Mouse (Mus musculus) 3134 (cell line): Measurements from ENCODE around the gene Arl13b.

Source experiments
- DNase-seq: peaks from one replicate; pipeline ENCODE4 v3.0.0-alpha.2; 2011; ENCODE audit warnings: low spot score; ENCODE audit not compliant: insufficient read length; ENCODE audit errors: extremely low read depth

The Arl13b gene

GRCm38 (mm10) chr16:62846498-62847312 is at the start of gene Arl13b:
TSS of gene Arl13b (minus strand) at chr16:62847040.
- peak; percentile 92 for DNase-seq

DNA sequence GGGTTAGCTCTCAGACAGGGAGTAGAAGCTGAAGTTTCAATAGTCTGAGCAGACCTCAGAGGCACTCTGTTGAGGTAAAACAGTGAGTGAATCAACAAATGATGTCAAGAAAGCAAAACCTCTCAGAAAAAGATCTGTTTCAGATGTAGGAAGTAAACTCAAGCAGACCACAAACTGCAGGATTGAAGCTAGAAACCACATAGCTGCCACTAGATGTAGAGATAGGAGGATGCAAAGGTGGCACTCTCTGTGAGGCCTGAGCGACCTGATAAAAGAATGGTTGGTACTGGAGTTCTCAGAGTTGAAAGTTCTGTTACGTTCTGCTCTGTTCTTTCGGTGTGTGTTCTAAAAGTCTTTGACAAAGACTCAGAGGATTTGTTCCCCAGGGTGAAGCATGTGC is 49.0 kb upstream of the Arl13b start:
- no peak for DNase-seq

DNA sequence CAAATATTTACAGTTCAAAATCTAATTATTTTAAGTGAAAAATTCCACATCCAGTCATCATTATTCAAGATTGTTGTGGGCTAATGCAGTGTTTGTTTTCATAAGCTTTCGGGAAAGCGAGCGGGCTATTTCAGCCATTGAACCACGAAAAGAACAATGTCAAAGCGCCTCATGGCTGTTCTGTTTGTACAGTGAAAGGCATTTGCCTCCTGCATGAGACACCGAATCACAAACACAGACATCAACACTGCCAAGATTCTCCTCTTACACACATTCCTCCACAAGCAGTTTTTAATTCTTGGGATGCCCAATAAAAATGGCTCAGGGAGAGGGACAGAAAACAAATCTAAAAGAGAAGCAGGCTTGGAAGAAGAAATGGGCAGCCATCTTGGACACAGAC is 27.2 kb upstream of the Arl13b start:
- no peak for DNase-seq

GRCm38 (mm10) chr16:62873180-62873579 is 26.3 kb upstream of the Arl13b start:
- DNase-seq = no peak

DNA sequence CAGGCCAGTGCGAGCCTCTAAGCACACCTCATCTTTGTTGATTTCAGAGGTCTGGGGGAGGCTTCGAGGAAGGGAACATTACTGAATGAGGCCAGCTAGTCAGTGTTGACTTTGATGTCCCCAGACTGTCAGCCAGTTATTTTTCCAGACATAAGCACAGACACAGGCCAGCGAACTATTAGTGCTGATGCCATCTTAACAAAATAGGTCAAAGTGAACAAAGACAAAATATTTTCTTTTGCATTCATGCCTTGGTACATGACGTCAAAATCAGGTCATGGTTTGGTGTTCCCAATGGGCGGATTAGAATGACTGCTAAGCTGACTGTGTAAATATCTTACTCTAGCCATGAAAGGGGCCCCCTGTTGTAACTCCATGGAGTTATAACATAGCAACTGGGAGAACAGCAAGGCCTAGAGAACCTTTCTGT is 25.9 kb upstream of the Arl13b start:
- DNase-seq = no peak

- no peak for DNase-seq
Observed at GRCm38 (mm10) chr16:62861455-62861854, 14.6 kb upstream of the Arl13b start.

GRCm38 (mm10) chr16:62860140-62860539 is 13.3 kb upstream of the Arl13b start:
- no peak for DNase-seq

DNA sequence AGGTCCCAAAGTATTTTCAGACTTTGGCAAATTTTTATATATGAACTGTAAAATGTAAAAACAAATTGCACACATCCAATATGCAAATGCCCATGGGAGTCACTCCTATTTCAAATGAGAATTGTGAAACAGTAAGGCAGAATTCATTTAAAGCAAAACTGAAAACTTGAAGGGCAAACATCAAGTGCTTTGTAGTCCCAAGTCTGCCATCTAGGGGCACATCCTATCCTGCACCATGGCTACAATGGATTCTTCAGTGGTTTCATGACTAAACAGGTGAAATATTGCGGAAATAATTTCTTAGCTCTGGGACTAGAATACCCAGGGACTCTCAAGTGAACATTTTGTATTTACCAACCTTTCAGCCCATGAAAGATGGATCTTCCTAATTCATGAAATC is 11.2 kb upstream of the Arl13b start:
- DNase-seq = no peak

GRCm38 (mm10) chr16:62857498-62857897 is 10.7 kb upstream of the Arl13b start:
- DNase-seq = no peak

DNA sequence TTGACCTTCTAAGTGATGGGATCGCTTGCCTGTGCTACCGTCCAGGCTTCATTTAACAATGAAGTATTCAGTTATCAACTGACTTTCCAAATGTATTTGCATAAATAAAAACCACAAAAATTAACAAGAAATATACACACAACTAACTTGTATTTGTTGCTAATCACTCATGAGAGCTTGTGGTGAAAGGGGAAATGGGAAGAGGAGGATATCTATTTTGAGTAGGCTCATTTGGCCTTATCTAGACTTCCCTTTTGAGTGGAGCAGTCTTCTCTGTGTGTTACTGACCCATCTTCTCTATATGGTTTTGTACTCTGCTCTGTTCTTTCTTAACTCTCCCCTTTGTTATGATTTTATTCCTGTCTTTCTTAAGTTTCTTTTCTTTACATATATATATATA is 9.4 kb upstream of the Arl13b start:
- no peak for DNase-seq

- no peak for DNase-seq
Observed at GRCm38 (mm10) chr16:62855385-62855784, 8.5 kb upstream of the Arl13b start.

DNA sequence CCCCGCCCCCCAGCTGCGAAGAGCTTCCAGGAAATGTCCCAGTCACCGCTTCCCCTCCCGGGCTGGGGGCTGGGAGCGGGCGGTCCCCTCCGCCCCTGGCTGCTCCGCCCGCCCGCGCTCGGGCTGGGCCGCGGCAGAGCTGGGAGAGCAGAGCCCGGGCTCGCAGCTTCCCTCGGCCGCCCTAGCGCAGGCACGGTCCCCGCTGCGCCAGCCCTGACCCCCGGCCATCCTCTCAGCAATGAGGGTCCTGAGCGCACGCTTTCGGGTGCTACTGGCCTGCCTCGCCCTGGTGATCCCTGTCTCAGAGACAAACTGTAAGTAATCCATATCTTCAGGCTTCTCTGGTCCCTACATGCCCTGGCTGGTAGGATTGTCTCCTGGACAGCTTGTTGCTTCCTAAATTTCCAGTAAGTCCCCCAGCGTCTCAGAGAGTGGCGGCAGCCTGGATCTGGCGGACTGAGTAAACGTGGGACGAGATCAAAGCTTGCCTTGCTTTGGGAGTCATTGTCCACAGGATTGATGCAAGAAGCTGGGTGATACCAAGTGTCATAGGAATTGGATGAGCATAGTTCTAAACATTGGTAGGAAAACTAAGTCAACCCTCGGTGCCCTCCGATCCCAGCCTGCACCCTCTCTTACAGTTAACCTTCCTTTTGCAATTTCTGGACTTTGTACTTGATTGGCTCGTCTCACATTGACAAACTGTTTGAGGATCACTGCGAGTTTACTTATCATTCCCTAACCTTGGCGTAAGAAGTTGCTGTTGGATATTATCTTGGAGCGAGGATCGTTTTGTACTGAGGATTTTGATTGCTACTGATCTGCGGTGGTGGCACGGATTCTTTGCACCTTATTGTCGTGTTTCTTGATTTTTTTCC is 7.6 kb upstream of the Arl13b start, which contains the start of gene Pros1:
Gene Pros1, plus strand, starts transcription at position 117 of the 878 bp plus-strand sequence.
- peak; percentile 79 for DNase-seq

DNA sequence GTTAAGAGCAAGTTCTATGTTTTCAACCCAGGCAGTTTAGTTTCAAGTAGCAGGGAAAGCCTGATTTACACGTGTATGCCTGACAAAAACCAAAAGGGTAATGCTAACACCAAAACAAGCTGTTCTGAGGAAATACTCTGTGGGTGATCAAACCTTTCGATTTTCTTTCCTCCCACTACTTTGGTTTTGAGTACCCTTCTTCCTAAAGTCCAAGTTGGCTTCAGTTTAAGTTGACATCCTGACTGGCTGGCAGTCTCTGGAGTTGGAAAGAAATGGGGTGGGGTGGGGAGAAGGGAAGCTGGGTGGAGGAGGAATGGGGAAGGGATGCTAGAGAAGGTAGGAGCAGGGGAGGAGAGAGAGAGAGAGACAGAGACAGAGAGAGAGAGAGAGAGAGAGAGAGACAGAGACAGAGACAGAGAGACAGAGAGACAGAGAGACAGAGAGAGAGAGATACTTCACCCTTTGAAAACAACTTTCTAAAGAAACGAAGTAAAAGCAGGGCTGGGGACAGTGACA is 6.8 kb upstream of the Arl13b start:
- peak; percentile 27 for DNase-seq

- DNase-seq = peak; percentile 19
Observed at GRCm38 (mm10) chr16:62852464-62853252, 5.8 kb upstream of the Arl13b start.

GRCm38 (mm10) chr16:62845341-62845740 is 1.5 kb downstream of the Arl13b start:
- DNase-seq = no peak

DNA sequence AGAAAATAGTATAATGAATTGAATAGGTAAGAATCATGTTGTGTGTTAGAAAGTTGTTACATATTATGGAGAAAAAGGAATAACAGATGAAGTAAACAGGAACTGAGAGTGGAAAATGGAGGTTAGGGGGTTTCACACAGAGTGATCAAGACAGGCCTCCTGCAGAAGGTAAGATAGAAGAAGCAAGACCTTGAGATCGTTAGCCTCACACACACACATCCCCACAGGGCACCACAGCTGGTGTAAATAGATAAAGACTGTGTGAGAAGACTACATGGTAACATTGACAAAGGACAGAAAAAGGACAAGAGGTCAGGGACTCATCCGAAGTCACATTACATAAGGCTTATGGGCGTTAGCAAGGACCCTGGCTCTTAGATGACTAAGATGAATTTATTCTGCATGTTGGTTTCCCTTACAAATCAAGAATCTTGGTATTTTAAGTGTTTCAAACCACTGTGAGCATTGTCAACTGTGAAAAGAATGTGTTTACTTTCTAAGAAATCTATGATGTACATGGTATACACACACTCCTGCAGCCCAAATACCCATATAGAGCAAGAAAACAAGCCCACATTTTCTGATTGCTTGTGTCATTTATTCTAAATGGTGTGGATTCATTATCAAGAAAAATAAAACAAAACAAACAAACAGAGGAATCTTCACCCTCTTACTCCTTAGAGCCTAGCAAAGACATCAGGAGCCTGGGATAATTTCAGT is 12.7 kb downstream of the Arl13b start:
- no peak for DNase-seq

DNA sequence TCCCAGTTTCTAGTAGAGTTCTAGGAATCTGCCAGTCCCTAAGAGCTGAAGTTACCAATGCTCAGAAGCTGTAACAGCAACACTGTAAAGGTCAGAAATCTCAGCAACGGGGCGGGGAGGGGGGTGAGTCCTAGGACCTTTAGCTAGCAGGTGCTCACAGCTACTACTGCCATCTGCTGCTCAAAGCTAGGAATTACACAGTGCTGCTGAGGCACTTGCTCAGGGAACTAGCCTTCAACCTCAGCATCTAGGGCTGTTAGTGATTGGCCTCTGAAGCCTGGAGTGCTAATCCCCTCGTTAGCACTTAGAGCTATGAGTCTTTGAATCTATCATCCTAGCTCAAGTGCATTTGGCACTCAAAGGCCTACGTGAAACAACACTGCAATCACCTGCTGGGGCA is 14.4 kb downstream of the Arl13b start:
- DNase-seq = no peak

- DNase-seq = no peak
Observed at GRCm38 (mm10) chr16:62832027-62832426, 14.8 kb downstream of the Arl13b start.

GRCm38 (mm10) chr16:62826156-62827001 is 20.5 kb downstream of the Arl13b start:
- DNase-seq = no peak
